Mouse (Mus musculus): ENCODE data around the gene Msmp. TPM values are rescaled to one million over a fixed set of nuclear protein-coding genes. Genes with fewer than 3 reads are reported as not detected.

The Msmp gene
- polyA plus RNA-seq, 1 experiment from 2014 or later = 2.1 TPM

DNA sequence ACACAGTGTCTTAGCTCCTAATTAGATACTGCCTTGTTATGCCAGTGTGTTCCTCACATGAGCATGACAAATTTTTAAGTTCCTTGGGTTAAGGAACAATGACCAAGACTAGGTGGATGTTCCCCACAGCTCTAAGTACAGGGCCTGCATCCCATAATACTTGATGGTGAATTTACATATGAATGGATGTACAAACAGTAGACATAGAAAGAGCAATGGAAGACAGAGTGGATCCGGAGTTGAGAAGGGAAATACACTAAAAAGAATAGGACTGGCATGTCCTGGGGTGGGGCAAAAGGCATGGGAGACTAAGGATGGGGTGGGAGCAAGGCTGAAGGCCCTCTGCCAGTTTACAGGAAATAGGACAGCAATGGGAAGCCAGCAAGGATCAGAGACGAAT lies 8.9 kb downstream of the Msmp start:
- ATAC-seq (ENCODE audit: low FRiP score, low TSS enrichment) (no peak), DNase-seq (no peak)
- Histone ChIP-seq H3K9me3 (ENCODE audit: control insufficient read depth, low read length) (no peaks in the 10 kb centered on the region), H3K4me2 (ENCODE audit: low read length) (peak overlapping the region; percentile 83), H3K4me3 (replicated peaks; ENCODE audit: low read depth, low read length) (peak overlapping the region; percentile 4; the same call in 1 of the 2 replicates), H3K36me3 (ENCODE audit: control insufficient read depth, insufficient read depth, low read length) (peaks cover 41% of the 10 kb centered on the region), H3K27ac (replicated peaks; ENCODE audit: low read depth, low read length) (no peak overlapping the region), H3K4me1 (ENCODE audit: control insufficient read depth, insufficient read depth, low read length) (peaks cover 39% of the 10 kb centered on the region), H3K27me3 (ENCODE audit: control insufficient read depth, insufficient read depth, low read length) (no peaks in the 10 kb centered on the region), H3K9ac (replicated peaks; ENCODE audit: low read length) (peak overlapping the region; percentile 30; the same call in 1 of the 2 replicates)
- WGBS = 42% methylated on average over 2 of the region's 2 CpGs

DNA sequence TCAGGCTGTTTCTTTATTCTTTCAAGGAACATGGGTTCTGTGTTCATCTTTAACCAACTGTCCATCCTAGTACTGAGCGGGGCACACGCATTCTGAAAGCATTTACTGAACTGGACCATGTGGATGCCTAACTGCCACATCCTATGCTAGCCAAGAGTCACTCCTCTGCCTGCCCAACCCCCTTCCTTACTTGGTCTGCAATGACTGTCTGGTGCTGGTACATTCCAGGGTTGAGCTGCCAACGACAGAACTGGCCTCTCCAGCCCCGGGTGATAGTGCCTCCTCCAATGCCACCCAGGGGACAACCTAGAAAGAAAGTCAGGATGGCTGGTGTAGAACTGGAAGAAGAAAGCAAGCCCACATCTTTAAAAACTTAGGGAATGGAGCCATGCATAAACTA lies 10.7 kb downstream of the Msmp start:
- no peak overlapping the region for H3K9ac ChIP-seq (replicated peaks; ENCODE audit: low read length)
- no peak overlapping the region for H3K4me3 ChIP-seq (replicated peaks; ENCODE audit: low read depth, low read length)
- 91% methylated on average over 4 of the region's 4 CpGs for WGBS
- peaks cover 59% of the 10 kb centered on the region for H3K36me3 ChIP-seq (ENCODE audit: control insufficient read depth, insufficient read depth, low read length)
- H3K27ac ChIP-seq (replicated peaks; ENCODE audit: low read depth, low read length) = no peak overlapping the region
- no peaks in the 10 kb centered on the region for H3K27me3 ChIP-seq (ENCODE audit: control insufficient read depth, insufficient read depth, low read length)
- ATAC-seq (ENCODE audit: low FRiP score, low TSS enrichment) = no peak
- no peaks in the 10 kb centered on the region for H3K9me3 ChIP-seq (ENCODE audit: control insufficient read depth, low read length)
- DNase-seq = no peak
- peaks cover 33% of the 10 kb centered on the region for H3K4me1 ChIP-seq (ENCODE audit: control insufficient read depth, insufficient read depth, low read length)
- H3K4me2 ChIP-seq (ENCODE audit: low read length) = no peak overlapping the region

DNA sequence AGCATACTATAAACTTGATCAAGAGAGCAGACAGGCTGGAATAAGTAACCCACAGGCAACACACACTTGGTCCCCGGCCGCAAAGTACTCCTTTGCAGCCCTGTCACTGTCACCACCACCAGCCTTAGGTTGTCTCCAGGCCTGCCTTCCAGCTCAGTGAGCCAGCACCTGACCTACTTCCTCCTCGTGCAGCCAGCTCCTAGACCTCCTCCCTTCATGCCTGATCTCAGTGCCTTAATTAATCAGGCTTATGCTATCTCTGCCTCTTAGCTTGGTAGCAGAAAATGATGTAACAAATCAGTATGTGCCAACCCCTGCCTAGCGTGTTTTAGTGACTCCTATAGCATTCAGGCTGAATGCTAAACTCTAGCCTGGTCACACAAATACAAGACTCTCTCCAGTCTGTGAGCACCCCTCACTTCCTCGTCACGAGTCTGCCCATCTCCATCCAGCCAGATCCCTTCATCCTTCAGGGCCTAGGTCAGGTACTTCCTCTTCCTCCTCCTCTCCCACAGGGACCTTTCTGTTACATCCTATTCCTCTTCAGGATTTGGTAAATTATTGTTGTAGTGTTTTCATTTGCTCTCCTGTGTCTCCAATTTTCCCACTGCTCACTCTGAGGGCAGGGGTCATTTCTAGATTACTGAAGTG lies 12.8 kb downstream of the Msmp start:
- Histone ChIP-seq H3K9me3 (ENCODE audit: control insufficient read depth, low read length) (no peaks in the 10 kb centered on the region), H3K9ac (replicated peaks; ENCODE audit: low read length) (no peak overlapping the region), H3K27me3 (ENCODE audit: control insufficient read depth, insufficient read depth, low read length) (no peaks in the 10 kb centered on the region), H3K36me3 (ENCODE audit: control insufficient read depth, insufficient read depth, low read length) (peaks cover 79% of the 10 kb centered on the region), H3K4me3 (replicated peaks; ENCODE audit: low read depth, low read length) (no peak overlapping the region), H3K27ac (replicated peaks; ENCODE audit: low read depth, low read length) (no peak overlapping the region), H3K4me1 (ENCODE audit: control insufficient read depth, insufficient read depth, low read length) (peaks cover 19% of the 10 kb centered on the region), H3K4me2 (ENCODE audit: low read length) (no peak overlapping the region)
- no peak for ATAC-seq (ENCODE audit: low FRiP score, low TSS enrichment)
- WGBS = 90% methylated on average over 6 of the region's 6 CpGs
- no peak for DNase-seq

DNA sequence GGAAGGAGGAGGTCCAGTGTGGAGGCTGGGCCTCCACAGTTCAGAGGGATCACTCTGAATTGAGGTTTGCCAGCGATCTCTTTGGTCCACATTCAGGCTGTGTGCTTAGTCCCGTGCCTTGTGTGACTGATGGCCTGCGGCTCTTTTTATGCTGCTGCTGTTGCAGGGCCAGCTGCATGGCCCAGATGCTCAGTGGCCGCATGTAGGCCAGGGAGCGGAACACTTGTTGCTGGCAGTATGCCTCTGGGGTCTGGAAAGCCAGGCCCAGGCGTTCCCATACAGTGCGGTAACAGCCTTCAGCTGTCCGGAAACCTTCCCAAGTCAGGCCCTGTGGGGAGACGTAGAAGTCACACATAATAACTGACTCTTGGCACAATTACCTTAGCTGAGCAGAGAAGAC lies 17.2 kb downstream of the Msmp start:
- H3K4me2 ChIP-seq (ENCODE audit: low read length) = no peak overlapping the region
- DNase-seq (no peak), ATAC-seq (ENCODE audit: low FRiP score, low TSS enrichment) (no peak)
- H3K4me1 ChIP-seq (ENCODE audit: control insufficient read depth, insufficient read depth, low read length) = peaks cover 13% of the 10 kb centered on the region
- no peak overlapping the region for H3K27ac ChIP-seq (replicated peaks; ENCODE audit: low read depth, low read length)
- H3K36me3 ChIP-seq (ENCODE audit: control insufficient read depth, insufficient read depth, low read length) = peaks cover 85% of the 10 kb centered on the region
- no peak overlapping the region for H3K4me3 ChIP-seq (replicated peaks; ENCODE audit: low read depth, low read length)
- H3K9ac ChIP-seq (replicated peaks; ENCODE audit: low read length) = no peak overlapping the region
- H3K9me3 ChIP-seq (ENCODE audit: control insufficient read depth, low read length) = no peaks in the 10 kb centered on the region
- H3K27me3 ChIP-seq (ENCODE audit: control insufficient read depth, insufficient read depth, low read length) = no peaks in the 10 kb centered on the region
- 95% methylated on average over 9 of the region's 9 CpGs for WGBS

DNA sequence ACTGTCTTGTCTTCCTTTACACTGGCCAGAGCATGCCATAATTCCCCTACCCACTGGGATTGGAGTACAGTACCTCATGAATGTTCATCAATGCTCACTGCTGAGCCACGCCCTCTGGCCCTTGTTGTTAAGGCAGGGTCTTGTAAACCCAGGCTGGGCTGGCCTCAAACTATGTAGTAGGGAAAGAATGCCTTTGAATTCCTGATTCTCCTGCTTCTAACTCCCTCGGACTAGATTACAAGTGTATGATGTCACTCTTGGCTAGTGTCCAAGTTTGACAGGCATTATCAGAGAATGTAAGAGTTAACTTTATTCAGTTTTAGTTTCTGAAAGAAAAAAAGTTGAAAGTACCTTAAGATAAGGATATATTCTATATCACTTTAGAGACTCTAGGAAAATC lies 20.1 kb downstream of the Msmp start:
- Histone ChIP-seq H3K9me3 (ENCODE audit: control insufficient read depth, low read length) (no peaks in the 10 kb centered on the region), H3K36me3 (ENCODE audit: control insufficient read depth, insufficient read depth, low read length) (peaks cover 57% of the 10 kb centered on the region), H3K4me3 (replicated peaks; ENCODE audit: low read depth, low read length) (no peak overlapping the region), H3K27ac (replicated peaks; ENCODE audit: low read depth, low read length) (no peak overlapping the region), H3K4me2 (ENCODE audit: low read length) (0 out of 2 replicates have a peak overlapping the region, but pooled peaks have one; percentile 91), H3K9ac (replicated peaks; ENCODE audit: low read length) (no peak overlapping the region), H3K27me3 (ENCODE audit: control insufficient read depth, insufficient read depth, low read length) (no peaks in the 10 kb centered on the region), H3K4me1 (ENCODE audit: control insufficient read depth, insufficient read depth, low read length) (peaks cover 28% of the 10 kb centered on the region)
- 43% methylated on average over 2 of the region's 2 CpGs for WGBS
- ATAC-seq (ENCODE audit: low FRiP score, low TSS enrichment) (no peak), DNase-seq (peak; percentile 34)

DNA sequence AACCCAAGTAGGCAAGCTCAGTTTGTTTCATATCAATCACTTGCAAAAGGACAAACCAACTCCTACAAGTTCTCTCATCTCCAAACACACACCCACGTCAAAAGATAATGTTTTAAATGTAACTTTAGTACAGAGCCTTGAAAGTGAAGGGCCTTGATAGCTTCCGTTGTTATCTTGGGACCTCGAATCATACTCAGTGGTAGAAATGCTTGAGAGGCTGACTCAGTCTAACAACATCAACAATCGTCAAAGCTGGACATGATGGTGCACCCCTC lies 20.8 kb downstream of the Msmp start:
- H3K27ac ChIP-seq (replicated peaks; ENCODE audit: low read depth, low read length) = no peak overlapping the region
- WGBS = 82% methylated on average over 4 of the region's 4 CpGs

DNA sequence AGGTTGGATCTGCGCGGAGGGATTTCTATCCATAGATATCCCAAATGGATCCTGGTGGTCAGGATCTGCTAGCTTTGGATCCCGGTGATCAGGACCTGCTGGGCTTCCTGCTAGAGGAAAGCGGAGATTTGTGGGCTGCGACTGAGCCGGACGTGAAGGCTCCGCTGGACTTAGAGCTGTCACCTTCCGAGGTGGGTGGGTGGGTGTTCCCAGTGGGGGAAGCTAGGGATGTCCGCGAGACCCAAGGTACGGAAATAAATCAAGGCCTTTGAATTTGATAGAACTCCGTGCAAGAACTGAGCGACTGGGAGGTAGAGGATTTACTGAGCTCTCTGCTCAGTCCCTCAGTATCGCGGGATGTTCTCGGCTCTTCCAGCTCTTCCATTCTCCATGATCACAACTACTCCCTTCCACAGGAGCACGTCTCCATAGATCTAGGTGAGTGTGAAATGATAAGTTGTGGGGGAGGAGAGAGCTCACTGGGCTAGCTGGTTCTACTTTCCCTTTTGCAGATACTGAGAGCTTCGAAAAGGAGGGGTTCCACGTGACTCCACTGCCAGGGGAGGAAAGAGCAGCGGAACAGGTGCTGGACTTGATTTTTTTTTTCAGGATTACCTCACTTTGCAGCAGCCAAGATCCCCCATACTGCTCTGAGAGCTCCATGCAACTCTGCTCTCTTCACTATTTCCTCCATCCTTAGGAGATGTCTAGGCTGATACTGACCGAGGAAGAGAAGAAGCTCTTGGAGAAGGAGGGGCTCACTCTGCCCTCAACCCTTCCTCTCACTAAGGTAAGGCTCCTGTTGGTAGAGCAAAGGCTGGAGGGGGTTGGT lies 21.3 kb downstream of the Msmp start:
- Histone ChIP-seq H3K4me1 (ENCODE audit: control insufficient read depth, insufficient read depth, low read length) (peaks cover 33% of the 10 kb centered on the region), H3K4me2 (ENCODE audit: low read length) (peak overlapping the region; percentile 91), H3K27ac (replicated peaks; ENCODE audit: low read depth, low read length) (peak overlapping the region; percentile 95), H3K9ac (replicated peaks; ENCODE audit: low read length) (peak overlapping the region; percentile 90), H3K9me3 (ENCODE audit: control insufficient read depth, low read length) (no peaks in the 10 kb centered on the region), H3K4me3 (replicated peaks; ENCODE audit: low read depth, low read length) (peak overlapping the region; percentile 95), H3K27me3 (ENCODE audit: control insufficient read depth, insufficient read depth, low read length) (no peaks in the 10 kb centered on the region), H3K36me3 (ENCODE audit: control insufficient read depth, insufficient read depth, low read length) (peaks cover 57% of the 10 kb centered on the region)
- peak; percentile 10; the same call in 1 of the 2 replicates for ATAC-seq (ENCODE audit: low FRiP score, low TSS enrichment)
- 8% methylated on average over 22 of the region's 22 CpGs for WGBS
- DNase-seq = no peak

More for the DNA sequence above, 20.8 kb downstream of the Msmp start:
- Histone ChIP-seq H3K27me3 (ENCODE audit: control insufficient read depth, insufficient read depth, low read length) (no peaks in the 10 kb centered on the region), H3K36me3 (ENCODE audit: control insufficient read depth, insufficient read depth, low read length) (peaks cover 57% of the 10 kb centered on the region), H3K4me1 (ENCODE audit: control insufficient read depth, insufficient read depth, low read length) (peaks cover 32% of the 10 kb centered on the region), H3K4me2 (ENCODE audit: low read length) (peak overlapping the region; percentile 91), H3K9ac (replicated peaks; ENCODE audit: low read length) (peak overlapping the region; percentile 90), H3K4me3 (replicated peaks; ENCODE audit: low read depth, low read length) (peak overlapping the region; percentile 95; the same call in 1 of the 2 replicates), H3K9me3 (ENCODE audit: control insufficient read depth, low read length) (no peaks in the 10 kb centered on the region)
- DNase-seq = no peak
- no peak for ATAC-seq (ENCODE audit: low FRiP score, low TSS enrichment)

DNA sequence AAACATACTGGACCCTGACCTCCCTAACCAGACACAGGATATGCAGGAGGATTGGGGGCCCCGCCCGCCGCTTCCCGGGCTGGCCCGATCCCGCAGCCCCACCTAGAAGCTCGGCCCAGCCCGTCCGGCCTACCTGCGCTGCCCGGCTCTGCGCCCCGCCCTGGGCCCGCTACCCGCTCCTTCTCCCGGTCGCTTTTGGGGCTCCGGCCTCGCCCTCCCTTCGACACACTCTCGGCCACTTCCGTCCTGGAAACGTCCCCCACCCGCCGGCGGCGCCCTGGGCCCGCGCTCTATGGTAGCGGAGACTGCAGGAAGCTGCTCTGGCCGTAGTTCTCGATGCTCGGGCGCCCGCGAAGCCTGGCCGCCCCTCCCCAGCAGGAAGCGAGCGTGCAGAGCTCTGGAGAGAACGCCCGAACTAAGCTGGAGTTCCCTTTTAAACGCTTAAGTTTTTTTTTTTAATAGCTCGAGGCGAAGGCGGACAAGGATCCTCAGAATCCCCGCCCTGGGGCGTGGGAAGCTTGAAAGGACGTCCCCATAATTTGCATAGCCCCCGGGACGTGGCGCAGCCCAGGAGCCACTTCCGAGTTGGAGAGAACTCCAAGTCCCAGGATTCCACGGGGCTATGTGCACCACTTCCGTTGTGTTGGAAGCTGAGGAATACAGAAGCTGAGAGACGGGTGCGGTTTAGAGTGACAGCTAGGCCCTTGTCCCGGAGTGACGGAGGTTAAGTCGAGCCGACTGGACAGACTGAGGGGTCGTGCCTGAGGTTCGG lies 22.1 kb downstream of the Msmp start, which contains the start of the genes Creb3 and Tln1:
TSS of gene Creb3 (plus strand) at position 336 of the 772 bp plus-strand sequence.
TSS of gene Tln1 (minus strand) at position 695 of the 772 bp plus-strand sequence.
- ATAC-seq (ENCODE audit: low FRiP score, low TSS enrichment) = peak; percentile 94
- Histone ChIP-seq H3K27me3 (ENCODE audit: control insufficient read depth, insufficient read depth, low read length) (no peaks in the 10 kb centered on the region), H3K9me3 (ENCODE audit: control insufficient read depth, low read length) (no peaks in the 10 kb centered on the region), H3K4me3 (replicated peaks; ENCODE audit: low read depth, low read length) (peak within 1 kb of the TSS; percentile 95), H3K27ac (replicated peaks; ENCODE audit: low read depth, low read length) (peak within 1 kb of the TSS; percentile 95), H3K36me3 (ENCODE audit: control insufficient read depth, insufficient read depth, low read length) (peaks cover 51% of the 10 kb centered on the region), H3K9ac (replicated peaks; ENCODE audit: low read length) (peak within 1 kb of the TSS; percentile 90), H3K4me1 (ENCODE audit: control insufficient read depth, insufficient read depth, low read length) (peaks cover 33% of the 10 kb centered on the region), H3K4me2 (ENCODE audit: low read length) (peak within 1 kb of the TSS; percentile 91)
- under 1% methylated on average over 62 of the region's 62 CpGs for WGBS
- DNase-seq = peak; percentile 97
